19 mouse cellular contexts compared by ENCODE assay signal in genomic region chr5:54067591-54067990, GRCm38 (mm10).
"Had no signal": no experiment of that assay in that cellular context is flagged by ENCODE, and none has a peak within 500 bp of the region (broad histone marks: within the 10 kb centered on the region; RNA-seq: fewer than 3 reads in every experiment).

No protein-coding gene starts in this region.

- H3K27me3 ChIP-seq: limb, embryonic 13.5 days; liver, embryonic 12.5 days; liver, embryonic 15.5 days; lung, embryonic 15.5 days; midbrain, embryonic 13.5 days had no signal

- H3K4me1 ChIP-seq: limb, embryonic 10.5 days; limb, embryonic 13.5 days; lung, embryonic 15.5 days; midbrain, embryonic 13.5 days had no signal

- H3K4me2 ChIP-seq: limb, embryonic 13.5 days; liver, embryonic 12.5 days; liver, embryonic 15.5 days; lung, embryonic 15.5 days; midbrain, embryonic 13.5 days had no signal

- H3K4me3 ChIP-seq: layer of hippocampus, adult 2 months; limb, embryonic 10.5 days; limb, embryonic 13.5 days; liver, embryonic 12.5 days; liver, embryonic 15.5 days; lung, embryonic 15.5 days; midbrain, embryonic 13.5 days; myocyte had no signal

- ATAC-seq: intestine, embryonic 16.5 days; liver, embryonic 12.5 days; midbrain, embryonic 13.5 days; midbrain, embryonic 16.5 days had no signal

- H3K9me3 ChIP-seq: limb, embryonic 10.5 days; limb, embryonic 13.5 days; liver, embryonic 12.5 days; liver, embryonic 15.5 days; lung, embryonic 15.5 days; midbrain, embryonic 13.5 days had no signal

- H3K27ac ChIP-seq: kidney, postnatal 0 days; layer of hippocampus, adult 2 months; limb, embryonic 10.5 days; limb, embryonic 13.5 days; liver, embryonic 12.5 days; liver, embryonic 15.5 days; lung, embryonic 15.5 days; macrophage; midbrain, embryonic 13.5 days had no signal

- H3K36me3 ChIP-seq: limb, embryonic 10.5 days; limb, embryonic 13.5 days; liver, embryonic 12.5 days; liver, embryonic 15.5 days; lung, embryonic 15.5 days; midbrain, embryonic 13.5 days had no signal

- H3K9ac ChIP-seq: limb, embryonic 13.5 days; liver, embryonic 12.5 days; liver, embryonic 15.5 days; lung, embryonic 15.5 days; midbrain, embryonic 13.5 days had no signal

- DNase-seq: kidney, adult 18-20 months; kidney, postnatal 25 days; layer of hippocampus, adult 9-11 months; liver; lung, adult 18-20 months; lung, postnatal 14 days; thymus, postnatal 14 days had no signal
